Mouse (Mus musculus) layer of hippocampus, postnatal 10 days (tissue): ENCODE data around the gene Cyp27a1. TPM values are rescaled to one million over a fixed set of nuclear protein-coding genes. Genes with fewer than 3 reads are reported as not detected.

Experiments
- DNase-seq, 2 experiments: peaks; one replicate each; pipeline ENCODE4 v3.0.0; 2021; ENCODE audit warnings: low spot score in 2 of 2
- total RNA-seq, 2 experiments: library from RNA; stranded (reverse); gene quantifications; 2 replicates each; pipeline ENCODE4 v1.2.3; 2021

Cyp27a1 gene
- total RNA-seq, 2 experiments from 2014 or later: 0.33 to 1.6 TPM

GRCm38 (mm10) chr1:74771467-74771844, 58.1 kb downstream of the Cyp27a1 start:
- no peak for DNase-seq

- DNase-seq: no peak
Measured at GRCm38 (mm10) chr1:74771845-74771930, 58.3 kb downstream of the Cyp27a1 start, which contains the start of gene Wnt6. Wnt6 (plus strand) TSS chr1:74771892.

GRCm38 (mm10) chr1:74771931-74772620, 58.7 kb downstream of the Cyp27a1 start:
- DNase-seq: peak in 1 of 2 experiments; percentile 28

GRCm38 (mm10) chr1:74773136-74773535, 59.8 kb downstream of the Cyp27a1 start:
- DNase-seq: peak in 1 of 2 experiments; percentile 54

- no peak for DNase-seq
Measured at GRCm38 (mm10) chr1:74774062-74774461, 60.7 kb downstream of the Cyp27a1 start.

- peak in 1 of 2 experiments; percentile 35 for DNase-seq
Measured at GRCm38 (mm10) chr1:74775816-74776215, 62.4 kb downstream of the Cyp27a1 start.

- no peak for DNase-seq
Measured at GRCm38 (mm10) chr1:74778934-74779486, 65.6 kb downstream of the Cyp27a1 start.

GRCm38 (mm10) chr1:74782045-74782444, 68.7 kb downstream of the Cyp27a1 start:
- DNase-seq: no peak

- DNase-seq: no peak
Measured at GRCm38 (mm10) chr1:74783554-74783953, 70.2 kb downstream of the Cyp27a1 start.

- DNase-seq: peak; percentile 63 to 65
Measured at GRCm38 (mm10) chr1:74784041-74784759, 70.8 kb downstream of the Cyp27a1 start.

Other genes with a start within 250 kb of the Cyp27a1 start
- gene Cnot9, start 207.5 kb upstream of the Cyp27a1 start, total RNA-seq: 10 to 100 TPM; 37.2 to 38.1 TPM
- 10 to 100 TPM; 15.1 to 17.3 TPM for gene Plcd4, start 170.7 kb upstream of the Cyp27a1 start, total RNA-seq
- 10 to 100 TPM; 18.1 to 21.9 TPM for gene Usp37, start 169.3 kb upstream of the Cyp27a1 start, total RNA-seq
- 10 to 100 TPM; 24.8 TPM for gene Zfp142, start 125.3 kb upstream of the Cyp27a1 start, total RNA-seq
- gene Bcs1l, start 125.3 kb upstream of the Cyp27a1 start, total RNA-seq: 10 to 100 TPM; 20.6 to 21.5 TPM
- gene Rnf25, start 112.2 kb upstream of the Cyp27a1 start, total RNA-seq: 10 to 100 TPM; 48.9 to 60.6 TPM
- gene Stk36, start 112.1 kb upstream of the Cyp27a1 start, total RNA-seq: 10 to 100 TPM in 1 of 2 experiments, 1 to 10 TPM in 1; 8.4 to 11.4 TPM
- 10 to 100 TPM; 30.7 to 31.7 TPM for gene Ttll4, start 51.8 kb upstream of the Cyp27a1 start, total RNA-seq
- gene Prkag3, start 35.6 kb downstream of the Cyp27a1 start, total RNA-seq: not detected
- gene Wnt6, start 58.3 kb downstream of the Cyp27a1 start, total RNA-seq: 1 to 10 TPM in 1 of 2 experiments, under 1 TPM in 1; 0.75 to 1.3 TPM
- gene Wnt10a, start 77.9 kb downstream of the Cyp27a1 start, total RNA-seq: 1 to 10 TPM; 1.1 to 1.2 TPM
- gene Cdk5r2, start 141.4 kb downstream of the Cyp27a1 start, total RNA-seq: 100 to 1,000 TPM; 286 to 311 TPM
- gene Fev, start 171.8 kb downstream of the Cyp27a1 start, total RNA-seq: not detected
- under 1 TPM in 1 of 2 experiments, not detected in 1; 0.53 TPM for gene Cryba2, start 179.6 kb downstream of the Cyp27a1 start, total RNA-seq
- gene Cfap65, start 222.0 kb downstream of the Cyp27a1 start, total RNA-seq: 1 to 10 TPM; 3.3 to 3.9 TPM
- gene Ihh, start 238.1 kb downstream of the Cyp27a1 start, total RNA-seq: under 1 TPM; 0.27 to 0.31 TPM